Mouse (Mus musculus) forebrain, embryonic 15.5 days (tissue): ENCODE data around the gene Cbfa2t2. TPM values are rescaled to one million over a fixed set of nuclear protein-coding genes. Genes with fewer than 3 reads are reported as not detected.

ENCODE experiments used
- ATAC-seq: fragments of 200-750 bp; cut with Nextera tagmentation; replicated peaks from 2 replicates; pipeline ENCODE4 v1.8.0; 2017; ENCODE audit warnings: mild to moderate bottlenecking, moderate TSS enrichment, moderate library complexity
- H3K27ac ChIP-seq: fragments of 300-500 bp; sonication (generic); replicated peaks from 2 replicates; pipeline ENCODE4 v1.5.1; 2015; ENCODE audit warnings: mild to moderate bottlenecking, inconsistent platforms
- H3K27me3 ChIP-seq: fragments of 300-500 bp; sonication (generic); 2 replicates; pipeline ENCODE4 v1.6.1; 2015; ENCODE audit warnings: inconsistent platforms
- H3K36me3 ChIP-seq: fragments of 300-500 bp; sonication (generic); 2 replicates; pipeline ENCODE4 v1.6.1; 2015; ENCODE audit warnings: mild to moderate bottlenecking, inconsistent platforms
- H3K4me1 ChIP-seq: fragments of 300-500 bp; sonication (generic); 2 replicates; pipeline ENCODE4 v1.6.1; 2015; ENCODE audit warnings: inconsistent platforms
- H3K4me2 ChIP-seq: fragments of 300-500 bp; sonication (generic); replicated peaks from 2 replicates; pipeline ENCODE4 v1.6.1; 2015; ENCODE audit warnings: mild to moderate bottlenecking, inconsistent platforms
- H3K4me3 ChIP-seq: fragments of 300-500 bp; sonication (generic); 2 replicates; pipeline ENCODE4 v1.5.1; 2015; ENCODE audit warnings: mild to moderate bottlenecking, inconsistent platforms
- H3K9ac ChIP-seq: fragments of 300-500 bp; sonication (generic); replicated peaks from 2 replicates; pipeline ENCODE4 v1.6.1; 2015; ENCODE audit warnings: mild to moderate bottlenecking, inconsistent platforms
- H3K9me3 ChIP-seq: fragments of 300-500 bp; sonication (generic); 2 replicates; pipeline ENCODE4 v1.6.1; 2016; ENCODE audit warnings: inconsistent platforms
- WGBS: fragments of 180-500 bp; shearing (Covaris S2); methylation state at CpG from one replicate; pipeline ENCODE4 v1.1.7; 2015; ENCODE audit warnings: mixed read lengths; 5-methylcytosine and 5-hydroxymethylcytosine counted together
- polyA plus RNA-seq: library from polyadenylated mRNA; unstranded; fragments of >200 nt; fragmentation: Nextera tagmentation; extraction: Ambion mirVana; gene quantifications from 2 replicates; pipeline ENCODE4 v1.2.1, GENCODE M21; 2015

Gene Cbfa2t2
- polyA plus RNA-seq, 1 experiment from 2014 or later: 78.0 TPM

- WGBS: 43% methylated on average over 15 of the region's 15 CpGs
- peak; percentile 95 for ATAC-seq
- Histone ChIP-seq H3K27me3 (no peaks in the 10 kb centered on the region), H3K4me2 (peak overlapping the region; percentile 0; the same call in 1 of the 2 replicates), H3K27ac (peak overlapping the region; percentile 88), H3K4me1 (peaks cover 32% of the 10 kb centered on the region), H3K36me3 (no peaks in the 10 kb centered on the region), H3K9ac (no peak overlapping the region), H3K9me3 (no peaks in the 10 kb centered on the region), H3K4me3 (no peak overlapping the region)
Observed at GRCm38 (mm10) chr2:154583906-154584872, 147.9 kb downstream of the Cbfa2t2 start.

GRCm38 (mm10) chr2:154584931-154585601, 148.8 kb downstream of the Cbfa2t2 start:
- Histone ChIP-seq H3K4me3 (no peak overlapping the region), H3K4me2 (no peak overlapping the region), H3K4me1 (peaks cover 32% of the 10 kb centered on the region), H3K9ac (peak overlapping the region; percentile 16; the same call in 1 of the 2 replicates), H3K36me3 (no peaks in the 10 kb centered on the region), H3K27ac (peak overlapping the region; percentile 88), H3K9me3 (no peaks in the 10 kb centered on the region), H3K27me3 (no peaks in the 10 kb centered on the region)
- 49% methylated on average over 17 of the region's 17 CpGs for WGBS
- no peak for ATAC-seq

GRCm38 (mm10) chr2:154586405-154586804, 150.1 kb downstream of the Cbfa2t2 start:
- Histone ChIP-seq H3K9me3 (no peaks in the 10 kb centered on the region), H3K36me3 (no peaks in the 10 kb centered on the region), H3K4me2 (no peak overlapping the region), H3K4me1 (peaks cover 32% of the 10 kb centered on the region), H3K27me3 (no peaks in the 10 kb centered on the region), H3K27ac (no peak overlapping the region), H3K4me3 (no peak overlapping the region), H3K9ac (no peak overlapping the region)
- WGBS: 80% methylated on average over 5 of the region's 5 CpGs
- ATAC-seq: no peak

Other genes with a start within 250 kb of the Cbfa2t2 start
- 0.31 and 0.33 TPM in 2 replicates for gene Bpifb1, start 245.7 kb upstream of the Cbfa2t2 start, polyA plus RNA-seq
- gene Bpifb5, start 212.7 kb upstream of the Cbfa2t2 start, polyA plus RNA-seq: 0.43 TPM in 1 of 2 replicates, not detected in the other
- not detected in 2 replicates for gene Bpifb9a, start 178.6 kb upstream of the Cbfa2t2 start, polyA plus RNA-seq
- gene Bpifb9b, start 129.3 kb upstream of the Cbfa2t2 start, polyA plus RNA-seq: not detected in 2 replicates
- gene Cdk5rap1, start 63.5 kb upstream of the Cbfa2t2 start, polyA plus RNA-seq: 15.3 and 18.2 TPM in 2 replicates
- 9.2 and 11.1 TPM in 2 replicates for gene Snta1, start 28.4 kb upstream of the Cbfa2t2 start, polyA plus RNA-seq
- gene 1700003F12Rik, start 110.6 kb downstream of the Cbfa2t2 start, polyA plus RNA-seq: 1.9 and 2.6 TPM in 2 replicates
- 0.59 and 0.88 TPM in 2 replicates for gene Actl10, start 115.3 kb downstream of the Cbfa2t2 start, polyA plus RNA-seq
- gene Necab3, start 122.4 kb downstream of the Cbfa2t2 start, polyA plus RNA-seq: 22.2 and 27.8 TPM in 2 replicates
- 14.1 and 15.8 TPM in 2 replicates for gene E2f1, start 133.4 kb downstream of the Cbfa2t2 start, polyA plus RNA-seq
- 13.4 and 14.1 TPM in 2 replicates for gene Pxmp4, start 167.2 kb downstream of the Cbfa2t2 start, polyA plus RNA-seq
- gene Zfp341, start 176.8 kb downstream of the Cbfa2t2 start, polyA plus RNA-seq: 2.7 and 3.6 TPM in 2 replicates
- 0.45 and 0.89 TPM in 2 replicates for gene 4930519P11Rik, start 177.0 kb downstream of the Cbfa2t2 start, polyA plus RNA-seq
- gene Chmp4b, start 215.2 kb downstream of the Cbfa2t2 start, polyA plus RNA-seq: 23.9 and 25.0 TPM in 2 replicates